Mouse (Mus musculus) CH12.LX (cell line): ENCODE results near the gene Apom. TPM values are rescaled to one million over a fixed set of nuclear protein-coding genes. Genes with fewer than 3 reads are reported as not detected.

Source experiments
- DNase-seq: peaks from one replicate; pipeline ENCODE4 v3.0.0-alpha.2; 2013; ENCODE audit errors: extremely low read depth
- H3K27ac ChIP-seq: 2 replicates; pipeline ENCODE4 v1.5.1; 2012; ENCODE audit warnings: low read depth, mild to moderate bottlenecking, control low read depth, moderate library complexity; ENCODE audit not compliant: insufficient read depth
- H3K27me3 ChIP-seq: replicated peaks from 2 replicates; pipeline ENCODE3; 2012; ENCODE audit warnings: inconsistent platforms
- H3K36me3 ChIP-seq, 2 experiments: replicated peaks in 1 of 2; 2 replicates each; pipeline versions ENCODE3 to v1.6.1; 2012; ENCODE audit warnings: inconsistent platforms in 1 of 2, low read length in 1 of 2, mild to moderate bottlenecking in 1 of 2, mixed read lengths in 1 of 2, moderate library complexity in 1 of 2; ENCODE audit not compliant: control insufficient read depth in 1 of 2, insufficient read depth in 1 of 2
- H3K4me1 ChIP-seq, 2 experiments: 2 replicates each; pipeline ENCODE4 v1.6.1; 2012; ENCODE audit warnings: inconsistent platforms in 1 of 2, moderate library complexity in 1 of 2; ENCODE audit not compliant: insufficient read depth in 2 of 2, control insufficient read depth in 1 of 2
- H3K4me2 ChIP-seq: 2 replicates; pipeline ENCODE4 v1.6.1; 2012; ENCODE audit warnings: low read depth, mild to moderate bottlenecking, control low read depth; ENCODE audit not compliant: poor library complexity, insufficient read depth, severe bottlenecking
- H3K4me3 ChIP-seq, 3 experiments: fragments of 150-350 bp in 1 of 3; sonication (generic) in 1 of 3; replicated peaks in 1 of 3; 2 replicates each; pipeline versions ENCODE3 to v1.5.1; 2011 to 2012; ENCODE audit warnings: low read depth in 2 of 3, low read length in 2 of 3, mild to moderate bottlenecking in 2 of 3, moderate library complexity in 2 of 3, control low read depth in 1 of 3, improper control_type of control experiment in 1 of 3, inconsistent platforms in 1 of 3, mixed read lengths in 1 of 3; ENCODE audit not compliant: poor library complexity in 1 of 3
- H3K79me2 ChIP-seq: replicated peaks from 2 replicates; pipeline ENCODE4 v1.6.1; 2012; ENCODE audit warnings: mild to moderate bottlenecking, moderate library complexity; ENCODE audit not compliant: control insufficient read depth, poor library complexity, insufficient read depth, severe bottlenecking; ENCODE audit errors: extremely low read depth
- H3K9ac ChIP-seq: 2 replicates; pipeline ENCODE4 v1.6.1; 2012; ENCODE audit warnings: low read depth, mild to moderate bottlenecking, control low read depth, moderate library complexity; ENCODE audit not compliant: insufficient read depth
- H3K9me3 ChIP-seq: replicated peaks from 2 replicates; pipeline ENCODE3; 2012; ENCODE audit warnings: low read length, inconsistent platforms, mixed read lengths
- BHLHE40 ChIP-seq: IDR thresholded peaks from 2 replicates; pipeline ENCODE4 v1.6.1; 2011; ENCODE audit warnings: mild to moderate bottlenecking, low read depth, low read length, improper control_type of control experiment
- CTCF ChIP-seq, 2 experiments: IDR thresholded peaks in 1 of 2; conservative IDR thresholded peaks in 1 of 2; 2 replicates each; pipeline ENCODE4 v1.5.1; 2011 to 2012; ENCODE audit warnings: low read depth in 2 of 2, low read length in 2 of 2, improper control_type of control experiment in 1 of 2, inconsistent platforms in 1 of 2, mild to moderate bottlenecking in 1 of 2, moderate library complexity in 1 of 2
- E2F4 ChIP-seq: IDR thresholded peaks from 2 replicates; pipeline ENCODE4 v1.6.1; 2011; ENCODE audit warnings: low read depth, low read length, improper control_type of control experiment; ENCODE audit not compliant: insufficient replicate concordance
- ELF1 ChIP-seq: IDR thresholded peaks from 2 replicates; pipeline ENCODE4 v1.6.1; 2014; ENCODE audit warnings: low read depth, mild to moderate bottlenecking, inconsistent platforms, low read length, improper control_type of control experiment
- GABPA ChIP-seq: IDR thresholded peaks from 2 replicates; pipeline ENCODE4 v1.6.1; 2012; ENCODE audit warnings: low read depth, low read length, improper control_type of control experiment, inconsistent platforms; ENCODE audit not compliant: insufficient replicate concordance
- PAX5 ChIP-seq: IDR thresholded peaks from 2 replicates; pipeline ENCODE4 v1.6.1; 2012; ENCODE audit warnings: low read length, inconsistent platforms, mixed read lengths
- POLR2A ChIP-seq: IDR thresholded peaks from 2 replicates; pipeline ENCODE4 v1.6.1; 2011; ENCODE audit warnings: low read depth, mild to moderate bottlenecking, improper control_type of control experiment, low read length
- POLR2AphosphoS2 ChIP-seq: IDR thresholded peaks from 2 replicates; pipeline ENCODE4 v1.6.1; 2011; ENCODE audit warnings: low read depth, low read length, improper control_type of control experiment
- RAD21 ChIP-seq: IDR thresholded peaks from 2 replicates; pipeline ENCODE4 v1.6.1; 2011; ENCODE audit warnings: low read depth, mild to moderate bottlenecking, low read length, improper control_type of control experiment, moderate library complexity
- USF1 ChIP-seq: IDR thresholded peaks from 2 replicates; pipeline ENCODE4 v1.6.1; 2014; ENCODE audit warnings: low read depth, mild to moderate bottlenecking, inconsistent platforms, low read length, improper control_type of control experiment
- USF2 ChIP-seq: conservative IDR thresholded peaks from 2 replicates; pipeline ENCODE4 v1.6.1; 2011; ENCODE audit warnings: low read depth, low read length, improper control_type of control experiment
- dilution Hi-C: fragments of 300-500 bp; cut with MboI; formaldehyde crosslinking; loops from 2 replicates; pipeline ENCODE4 v1.14.3; 2020; ENCODE audit warnings: low sequenced_read_pairs; ENCODE audit not compliant: extremely low pct_unique_long_range_greater_than_20kb, extremely low pct_ligation_motif_present
- in situ Hi-C: fragments of 300-500 bp; cut with MboI; formaldehyde crosslinking; loops from 3 replicates; pipeline ENCODE4 v1.14.3; 2019; ENCODE audit warnings: low sequenced_read_pairs, low pct_ligation_motif_present, low pct_unique_long_range_greater_than_20kb, mixed read lengths
- polyA plus RNA-seq: library from polyadenylated mRNA; unstranded; fragments of >175 nt; gene quantifications from 2 replicates; pipeline ENCODE4 v1.2.1, GENCODE M21; 2012; ENCODE audit warnings: low read depth; ENCODE audit not compliant: insufficient read length
- total RNA-seq, 2 experiments: library from RNA; depleted of rRNA; stranded (reverse); fragments of 300-350 nt in 1 of 2; fragments of >200 nt in 1 of 2; gene quantifications; 2 replicates each; pipeline ENCODE4 v1.2.3; 2012 to 2014

Gene Apom
- total and polyA plus RNA-seq, 3 experiments, result 0.39 TPM; not detected in 2

DNA sequence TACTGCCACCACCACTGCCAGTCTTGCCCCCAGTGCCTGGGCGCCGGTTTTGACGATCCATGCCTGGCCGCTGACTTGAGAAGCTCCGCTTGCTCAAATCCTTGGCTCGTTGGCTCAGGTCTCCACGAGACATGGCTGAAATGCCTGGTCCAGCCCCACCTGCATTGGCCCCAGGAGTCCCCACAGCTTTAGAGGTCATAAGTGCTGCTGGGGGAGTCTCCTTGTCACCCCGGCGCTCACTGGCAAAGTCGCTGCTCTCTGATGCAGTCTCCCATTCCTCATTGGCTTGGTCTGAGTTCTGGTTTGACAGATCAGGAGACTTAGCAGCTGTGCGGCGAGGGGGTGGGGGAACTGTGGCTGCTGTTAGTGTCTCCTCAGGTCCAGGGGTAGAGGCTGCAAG lies 23.6 kb upstream of the Apom start:
- H3K4me3 ChIP-seq, result no peak overlapping the region
- DNase-seq, result no peak
- H3K4me1 ChIP-seq, result no peaks in the 10 kb centered on the region
- peaks cover 26% of the 10 kb centered on the region for H3K79me2 ChIP-seq
- TF ChIP-seq USF1 (no peak), POLR2AphosphoS2 (no peak)
- dilution Hi-C loops (no loop called here), in situ Hi-C loops (no loop called here)
- peaks cover 92 to 94% of the 10 kb centered on the region in 2 experiments for H3K36me3 ChIP-seq
- no peak overlapping the region for H3K27ac ChIP-seq
- H3K27me3 ChIP-seq, result no peaks in the 10 kb centered on the region
- H3K9ac ChIP-seq, result no peak overlapping the region
- no peaks in the 10 kb centered on the region for H3K9me3 ChIP-seq
- H3K4me2 ChIP-seq, result no peak overlapping the region

DNA sequence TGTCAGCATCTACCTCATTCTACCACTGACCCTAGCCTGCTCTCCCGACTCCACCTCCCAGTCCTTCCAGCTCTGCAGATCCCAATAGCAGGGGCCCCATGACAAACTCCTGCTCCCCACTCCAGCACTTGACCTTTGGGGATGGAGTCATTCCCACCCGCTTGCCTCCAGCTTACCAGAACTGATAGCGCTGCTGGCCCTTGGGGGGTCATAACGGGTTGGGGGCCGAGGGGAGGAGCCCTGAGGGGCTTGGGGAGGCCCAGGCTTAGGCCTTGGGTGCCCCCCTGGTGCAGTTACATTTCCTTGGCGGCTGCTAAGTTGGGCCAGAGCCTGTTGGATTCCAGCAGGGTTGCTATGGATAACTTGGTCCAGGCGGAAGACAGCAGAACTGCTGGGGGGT lies 22.8 kb upstream of the Apom start:
- in situ Hi-C loops, result no loop called here
- TF ChIP-seq E2F4 (no peak), PAX5 (no peak), USF2 (no peak), RAD21 (no peak), BHLHE40 (no peak), POLR2A (no peak), CTCF (conservative IDR thresholded peaks at IDR 0.05 in 1 of 2, IDR thresholded peaks at IDR 0.05 in 1 of 2; ENCODE audit: low read depth in 2 of 2, low read length in 2 of 2) (no peak), POLR2AphosphoS2 (no peak), USF1 (no peak), ELF1 (no peak), GABPA (no peak)
- TF ChIP-seq, all 38 proteins: peak for 0
- Histone ChIP-seq H3K4me2 (no peak overlapping the region), H3K9ac (no peak overlapping the region), H3K36me3 (peaks cover 93 to 94% of the 10 kb centered on the region in 2 experiments), H3K27me3 (no peaks in the 10 kb centered on the region), H3K4me3 (no peak overlapping the region), H3K79me2 (peaks cover 18% of the 10 kb centered on the region), H3K27ac (no peak overlapping the region), H3K4me1 (no peaks in the 10 kb centered on the region), H3K9me3 (no peaks in the 10 kb centered on the region)
- DNase-seq, result no peak
- dilution Hi-C loops, result no loop called here

DNA sequence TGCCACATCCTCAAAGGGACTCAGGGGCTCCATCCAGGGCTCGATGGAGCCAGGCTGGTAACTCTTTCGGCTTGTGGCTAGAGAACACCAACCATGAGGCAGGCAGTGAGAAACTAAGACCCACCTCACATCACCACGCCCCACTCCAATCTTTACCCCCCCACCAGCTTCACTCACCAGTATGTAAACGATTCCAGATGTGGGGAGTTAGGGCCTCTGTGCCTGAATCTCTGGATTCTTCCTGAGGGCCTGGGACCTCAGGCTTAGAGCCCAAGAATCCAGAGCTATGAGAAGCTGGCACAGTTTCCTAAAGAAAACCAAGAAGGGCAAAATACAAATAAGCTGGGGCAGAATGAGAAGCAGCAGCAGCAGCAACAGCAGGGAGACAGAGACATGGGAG lies 22.1 kb upstream of the Apom start:
- no peak overlapping the region for H3K4me3 ChIP-seq

More for the DNA sequence above, 22.1 kb upstream of the Apom start:
- H3K4me2 ChIP-seq, result no peak overlapping the region
- H3K27me3 ChIP-seq, result no peaks in the 10 kb centered on the region
- no peak overlapping the region for H3K27ac ChIP-seq
- peaks cover 11% of the 10 kb centered on the region for H3K79me2 ChIP-seq
- no peaks in the 10 kb centered on the region for H3K9me3 ChIP-seq
- H3K9ac ChIP-seq, result no peak overlapping the region
- DNase-seq, result no peak
- no peak for TF ChIP-seq E2F4
- H3K36me3 ChIP-seq, result peaks cover 91 to 93% of the 10 kb centered on the region in 2 experiments
- dilution Hi-C loops, result no loop called here
- in situ Hi-C loops, result no loop called here
- H3K4me1 ChIP-seq, result no peaks in the 10 kb centered on the region
